Mouse (Mus musculus) liver, embryonic 14.5 days (tissue): ENCODE data around the gene Kif3a.

Experiments
- CTCF ChIP-seq: IDR thresholded peaks from 2 replicates; pipeline ENCODE4 v1.5.1; 2016; ENCODE audit warnings: antibody characterized with exemption, low read depth, control low read depth
- EP300 ChIP-seq: IDR thresholded peaks from 2 replicates; pipeline ENCODE4 v1.6.1; 2016; ENCODE audit warnings: antibody characterized with exemption, low read depth

DNA sequence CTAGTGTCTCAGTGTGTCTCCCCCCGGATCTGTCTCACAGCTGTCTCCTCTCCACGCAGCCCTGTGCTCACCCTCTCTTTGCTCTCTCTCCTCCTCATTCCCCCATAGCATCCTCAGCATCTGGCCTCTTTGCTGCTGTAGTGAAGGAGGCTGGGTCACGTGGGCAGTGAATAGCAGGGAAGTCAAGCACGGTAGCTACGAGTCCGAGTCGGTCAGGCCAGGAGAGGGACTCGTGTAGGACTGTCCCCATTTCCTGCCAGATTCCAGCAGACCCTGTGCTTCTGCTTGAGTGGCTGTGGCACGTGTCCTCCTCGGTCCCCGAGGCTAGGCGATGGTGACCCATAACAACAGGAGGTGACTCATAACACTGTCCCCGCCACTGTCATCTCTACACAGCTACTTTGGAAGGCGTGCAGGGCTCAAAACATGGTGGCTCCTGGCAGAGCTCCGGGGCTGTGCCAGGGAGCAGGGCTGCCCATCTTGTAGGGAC lies 28.1 kb upstream of the Kif3a start:
- TF ChIP-seq CTCF (no peak), EP300 (no peak)
